Mouse (Mus musculus) C2C12 (cell line): ENCODE measurements around the gene Dlg5. TPM values are rescaled to one million over a fixed set of nuclear protein-coding genes. Genes with fewer than 3 reads are reported as not detected.

Source experiments
- H3K27me3 ChIP-seq: one replicate; pipeline ENCODE4 v1.6.1; 2011; ENCODE audit not compliant: control insufficient read depth, insufficient read depth, insufficient read length
- H3K36me3 ChIP-seq: one replicate; pipeline ENCODE4 v1.6.1; 2011; ENCODE audit not compliant: control insufficient read depth, insufficient read depth
- H3K4me3 ChIP-seq: one replicate; pipeline ENCODE4 v1.5.1; 2011; ENCODE audit warnings: mild to moderate bottlenecking, control low read depth; ENCODE audit not compliant: poor library complexity, insufficient read depth, severe bottlenecking
- H3K79me2 ChIP-seq: one replicate; pipeline ENCODE4 v1.6.1; 2011; ENCODE audit not compliant: control insufficient read depth, insufficient read depth
- H3K79me3 ChIP-seq: one replicate; pipeline ENCODE4 v1.6.1; 2011; ENCODE audit warnings: low read depth, control low read depth
- H3ac ChIP-seq: one replicate; pipeline ENCODE3; 2011; ENCODE audit warnings: low read depth; ENCODE audit not compliant: control insufficient read depth, insufficient read length
- CEBPB ChIP-seq: IDR thresholded peaks from one replicate; pipeline ENCODE4 v1.6.1; 2011; ENCODE audit warnings: low read depth, mild to moderate bottlenecking, control low read depth, moderate library complexity
- CTCF ChIP-seq: IDR thresholded peaks from one replicate; pipeline ENCODE4 v1.5.1; 2011; ENCODE audit not compliant: control insufficient read depth, insufficient read depth, insufficient read length
- FOSL1 ChIP-seq: IDR thresholded peaks from one replicate; pipeline ENCODE4 v1.8.0; 2011; ENCODE audit warnings: mild to moderate bottlenecking, low read length; ENCODE audit not compliant: poor library complexity, insufficient read depth, severe bottlenecking
- MAX ChIP-seq: IDR thresholded peaks from one replicate; pipeline ENCODE4 v1.6.1; 2011; ENCODE audit warnings: mild to moderate bottlenecking, control low read depth
- MYOD1 ChIP-seq: IDR thresholded peaks from one replicate; pipeline ENCODE4 v1.6.1; 2011; ENCODE audit warnings: low read depth; ENCODE audit not compliant: control insufficient read depth, insufficient read length
- MYOG ChIP-seq: IDR thresholded peaks from one replicate; pipeline ENCODE4 v1.6.1; 2011; ENCODE audit not compliant: control insufficient read depth, insufficient read length; ENCODE audit errors: extremely low read depth
- USF1 ChIP-seq: IDR thresholded peaks from one replicate; pipeline ENCODE4 v1.6.1; 2011; ENCODE audit warnings: low read depth, mild to moderate bottlenecking, control low read depth, moderate library complexity
- polyA plus RNA-seq: library from polyadenylated mRNA; unstranded; fragments of >200 nt; fragmentation: generic; extraction: Trizol; gene quantifications from one replicate; pipeline ENCODE4 v1.2.1, GENCODE M21; 2012; ENCODE audit warnings: missing spikeins

Gene Dlg5
- polyA plus RNA-seq, 1 experiment = 59.6 TPM

GRCm38 (mm10) chr14:24144421-24144820 is 101.3 kb downstream of the Dlg5 start:
- no peak overlapping the region for H3ac ChIP-seq
- no peaks in the 10 kb centered on the region for H3K79me2 ChIP-seq
- H3K79me3 ChIP-seq = no peaks in the 10 kb centered on the region
- TF ChIP-seq MAX (no peak), FOSL1 (no peak), MYOD1 (no peak), USF1 (no peak), CEBPB (no peak), CTCF (no peak), MYOG (no peak)
- no peak overlapping the region for H3K4me3 ChIP-seq
- no peaks in the 10 kb centered on the region for H3K27me3 ChIP-seq
- peaks cover 72% of the 10 kb centered on the region for H3K36me3 ChIP-seq

GRCm38 (mm10) chr14:24142926-24143430 is 102.7 kb downstream of the Dlg5 start:
- H3K79me3 ChIP-seq = no peaks in the 10 kb centered on the region
- no peak overlapping the region for H3K4me3 ChIP-seq
- H3K79me2 ChIP-seq = no peaks in the 10 kb centered on the region
- H3K36me3 ChIP-seq = peaks cover 79% of the 10 kb centered on the region
- no peak overlapping the region for H3ac ChIP-seq
- no peaks in the 10 kb centered on the region for H3K27me3 ChIP-seq
- TF ChIP-seq MYOG (no peak), MAX (no peak), FOSL1 (no peak), MYOD1 (no peak), CEBPB (no peak), USF1 (no peak), CTCF (no peak)

GRCm38 (mm10) chr14:24141727-24142126 is 104.0 kb downstream of the Dlg5 start:
- TF ChIP-seq MYOD1 = no peak
- TF ChIP-seq MAX = no peak
- no peak for TF ChIP-seq CTCF
- no peak for TF ChIP-seq MYOG
- TF ChIP-seq USF1 = no peak
- no peak for TF ChIP-seq FOSL1
- no peak for TF ChIP-seq CEBPB
- no peaks in the 10 kb centered on the region for H3K27me3 ChIP-seq
- H3K79me2 ChIP-seq = no peaks in the 10 kb centered on the region
- H3K79me3 ChIP-seq = no peaks in the 10 kb centered on the region
- H3K4me3 ChIP-seq = no peak overlapping the region
- no peak overlapping the region for H3ac ChIP-seq
- peaks cover 83% of the 10 kb centered on the region for H3K36me3 ChIP-seq

DNA sequence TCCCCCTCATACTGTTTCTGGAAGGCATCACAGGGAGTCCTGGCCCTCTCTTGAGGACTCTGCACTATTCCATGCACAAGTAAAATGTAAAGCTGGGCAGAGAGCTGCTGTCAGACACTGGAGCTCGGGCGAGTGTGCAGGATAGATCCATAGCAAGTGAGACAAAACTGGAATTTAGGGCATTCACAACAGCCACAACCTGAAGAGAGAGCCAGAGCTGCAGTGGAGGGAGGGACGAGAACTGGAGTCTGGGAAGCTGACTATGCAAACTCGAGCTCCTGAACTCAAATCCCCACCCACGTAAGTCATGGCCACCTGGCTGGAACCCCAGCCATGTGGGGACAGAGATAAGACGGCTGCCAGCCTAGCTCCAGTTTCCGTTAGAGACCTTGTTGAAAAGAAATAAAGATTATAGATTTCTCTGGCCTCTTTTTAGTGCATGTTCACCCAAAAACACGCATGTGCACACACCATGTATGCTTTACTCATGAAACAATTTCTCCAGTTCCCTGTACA is 105.4 kb downstream of the Dlg5 start:
- no peak overlapping the region for H3ac ChIP-seq
- H3K27me3 ChIP-seq = no peaks in the 10 kb centered on the region
- H3K4me3 ChIP-seq = no peak overlapping the region
- H3K79me3 ChIP-seq = no peaks in the 10 kb centered on the region
- no peaks in the 10 kb centered on the region for H3K79me2 ChIP-seq
- peaks cover 82% of the 10 kb centered on the region for H3K36me3 ChIP-seq
- TF ChIP-seq FOSL1 (no peak), USF1 (no peak), MYOD1 (no peak), CTCF (no peak), MAX (no peak), CEBPB (no peak), MYOG (no peak)

- H3K79me2 ChIP-seq = no peaks in the 10 kb centered on the region
- H3ac ChIP-seq = no peak overlapping the region
- no peaks in the 10 kb centered on the region for H3K27me3 ChIP-seq
- no peaks in the 10 kb centered on the region for H3K79me3 ChIP-seq
- TF ChIP-seq MAX (no peak), FOSL1 (no peak), MYOD1 (no peak), CTCF (no peak), USF1 (no peak)
- peaks cover 74% of the 10 kb centered on the region for H3K36me3 ChIP-seq
- H3K4me3 ChIP-seq = no peak overlapping the region
Observed at GRCm38 (mm10) chr14:24136908-24137307, 108.8 kb downstream of the Dlg5 start.

GRCm38 (mm10) chr14:24134623-24135290 is 111.0 kb downstream of the Dlg5 start:
- Histone ChIP-seq H3K36me3 (peaks cover 59% of the 10 kb centered on the region), H3K27me3 (no peaks in the 10 kb centered on the region), H3K79me2 (no peaks in the 10 kb centered on the region), H3K4me3 (no peak overlapping the region), H3K79me3 (no peaks in the 10 kb centered on the region), H3ac (no peak overlapping the region)
- TF ChIP-seq MYOD1 = no peak
- no peak for TF ChIP-seq CTCF
- no peak for TF ChIP-seq USF1
- TF ChIP-seq CEBPB = no peak
- no peak for TF ChIP-seq MYOG
- TF ChIP-seq FOSL1 = no peak
- TF ChIP-seq MAX = no peak
